Mouse (Mus musculus) liver (tissue): ENCODE measurements around the gene Hlcs.

ENCODE experiments used
- DNase-seq: peaks from one replicate; pipeline ENCODE4 v3.0.0-alpha.2; 2020; ENCODE audit warnings: mixed read lengths

Hlcs gene

GRCm38 (mm10) chr16:94241126-94241525 lies 72.2 kb downstream of the Hlcs start:
- no peak for DNase-seq

GRCm38 (mm10) chr16:94240190-94240589 lies 73.2 kb downstream of the Hlcs start:
- no peak for DNase-seq

GRCm38 (mm10) chr16:94239567-94239966 lies 73.8 kb downstream of the Hlcs start:
- no peak for DNase-seq

- DNase-seq, result no peak
These were observed 74.2 kb downstream of the Hlcs start for GRCm38 (mm10) chr16:94239146-94239545.

- no peak for DNase-seq
These were observed 76.3 kb downstream of the Hlcs start for GRCm38 (mm10) chr16:94237130-94237484.

DNA sequence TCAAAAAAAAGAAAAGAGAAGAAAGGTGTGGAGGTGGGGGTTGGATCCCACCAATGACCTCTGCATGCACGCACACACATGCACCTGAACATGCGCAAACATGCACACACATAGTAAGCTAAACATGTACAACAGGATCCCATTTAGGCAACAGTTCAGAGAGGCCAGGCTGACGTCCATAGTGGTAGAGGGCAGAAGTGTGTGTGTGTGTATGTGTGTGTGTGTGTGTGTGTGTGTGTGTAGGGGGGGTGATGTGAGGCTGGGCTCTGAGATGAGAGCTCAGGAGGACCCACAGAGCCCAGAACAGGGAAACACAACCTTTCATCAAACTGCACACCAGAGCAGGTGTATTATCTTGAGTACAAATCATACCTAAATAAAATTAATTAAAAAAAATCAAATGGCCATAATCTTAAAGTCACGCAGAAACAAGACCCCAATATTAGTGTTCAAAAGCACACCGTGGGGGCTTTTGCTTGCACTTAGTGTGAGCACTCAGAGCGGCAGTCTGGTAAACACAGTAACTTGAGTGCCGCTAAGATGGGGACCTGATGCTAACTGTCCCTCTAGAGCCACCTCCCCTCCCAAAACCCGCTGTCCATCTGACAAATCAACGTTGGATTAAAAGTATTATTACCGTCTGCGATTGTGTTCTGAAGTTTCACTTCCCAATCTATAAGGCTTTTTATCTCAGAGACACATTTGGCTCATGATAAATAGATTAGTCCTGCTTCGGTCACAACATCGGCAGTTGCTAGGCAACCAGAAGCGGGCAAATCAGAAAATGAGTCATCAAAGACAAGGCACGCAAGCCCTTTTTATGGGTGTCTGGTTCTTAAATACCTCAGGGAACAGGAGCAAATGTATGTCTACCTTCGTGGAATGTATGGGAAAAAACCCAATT lies 76.9 kb downstream of the Hlcs start:
- peak; percentile 52 for DNase-seq

DNA sequence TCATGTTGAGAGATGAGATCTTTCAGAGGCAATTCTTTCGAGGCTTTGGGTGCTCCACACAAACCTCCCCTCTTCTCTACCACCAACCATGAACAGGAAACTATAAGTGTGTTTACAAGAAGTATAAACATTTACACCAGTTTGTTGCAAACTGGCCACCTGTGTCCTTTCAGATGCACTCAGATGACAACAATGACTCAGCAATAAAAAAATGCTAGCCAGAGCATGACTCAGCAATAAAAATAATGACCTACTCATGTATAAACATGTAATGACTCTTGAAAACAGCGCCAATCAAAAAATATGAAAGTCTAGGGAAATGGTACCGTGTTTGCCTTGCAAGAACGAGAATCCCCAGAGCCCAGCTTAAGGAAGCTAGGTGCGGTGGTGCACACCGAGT lies 77.7 kb downstream of the Hlcs start:
- no peak for DNase-seq

DNA sequence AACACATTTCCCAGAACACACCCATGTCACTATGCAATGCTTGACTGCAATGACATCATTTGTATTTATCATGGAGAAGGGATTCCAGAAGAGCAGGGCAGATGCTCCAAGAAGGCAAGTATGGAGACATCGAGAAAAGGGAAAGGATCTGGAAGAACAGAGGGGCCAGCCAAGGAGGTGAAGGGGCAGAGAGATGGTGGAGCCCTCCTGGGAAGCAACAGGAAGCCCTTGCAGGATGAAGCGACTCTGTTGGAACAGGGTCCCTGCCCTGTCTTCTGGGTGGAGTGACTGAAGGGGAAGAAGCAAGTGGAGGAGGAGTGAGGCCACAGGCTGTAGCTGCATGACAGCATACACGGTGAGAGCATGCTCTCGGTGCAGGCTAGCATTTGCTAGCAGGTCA lies 79.2 kb downstream of the Hlcs start:
- DNase-seq, result no peak

- DNase-seq, result no peak
These were observed 82.3 kb downstream of the Hlcs start for GRCm38 (mm10) chr16:94230909-94231575.

GRCm38 (mm10) chr16:94230499-94230898 lies 82.9 kb downstream of the Hlcs start:
- DNase-seq, result no peak

DNA sequence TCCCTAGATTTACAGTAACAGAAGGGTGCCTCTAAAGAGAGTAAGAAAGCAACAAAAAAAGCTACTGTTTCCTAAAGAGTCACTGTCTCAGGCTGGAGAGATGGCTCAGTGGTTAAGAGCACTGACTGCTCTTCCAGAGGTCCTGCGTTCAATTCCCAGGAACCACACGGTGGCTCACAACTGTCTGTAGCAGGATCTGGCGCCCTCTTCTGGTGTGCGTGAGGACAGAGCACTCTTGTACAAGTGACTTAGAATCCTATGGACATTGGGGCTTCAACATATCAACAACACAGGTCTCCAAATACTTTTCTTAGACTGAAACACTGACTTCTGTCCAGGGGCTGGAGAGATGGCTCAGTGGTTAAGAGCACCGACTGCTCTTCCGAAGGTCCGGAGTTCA lies 83.5 kb downstream of the Hlcs start:
- DNase-seq, result no peak

DNA sequence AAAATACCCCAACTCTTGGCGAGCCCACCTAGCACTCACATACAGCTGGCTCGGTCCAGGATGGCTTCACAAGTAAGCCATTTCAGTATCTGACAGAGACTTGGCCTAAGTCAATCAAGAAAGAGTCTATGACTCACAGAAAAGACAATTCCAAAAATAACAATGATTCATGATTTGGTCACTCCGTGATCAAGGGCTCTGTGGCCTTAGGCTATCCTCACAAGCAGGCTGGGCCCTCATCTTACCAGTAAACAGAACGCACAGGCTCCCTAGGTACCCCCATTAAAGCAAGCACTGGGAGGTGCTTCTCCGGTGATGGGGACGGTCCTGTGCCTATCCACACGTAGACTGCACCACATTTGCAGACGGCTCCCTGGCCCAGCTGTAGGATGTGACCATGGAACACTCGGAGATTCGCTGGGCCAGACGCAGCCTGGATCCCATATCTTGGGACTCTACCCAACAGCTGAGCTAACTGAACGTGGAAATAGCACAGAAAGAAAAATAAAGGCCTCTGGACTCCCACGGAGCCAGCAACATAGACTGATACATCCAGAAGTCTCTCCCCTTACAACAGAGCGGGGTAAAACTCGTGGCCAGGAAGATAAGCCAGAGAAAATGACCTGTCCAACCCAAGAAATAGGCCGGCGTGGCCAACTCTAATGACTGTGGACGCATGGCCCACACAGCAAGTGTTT lies 84.4 kb downstream of the Hlcs start:
- DNase-seq, result no peak

GRCm38 (mm10) chr16:94227328-94228018 lies 85.9 kb downstream of the Hlcs start:
- DNase-seq, result no peak

GRCm38 (mm10) chr16:94223363-94223720 lies 90.0 kb downstream of the Hlcs start:
- DNase-seq, result no peak

GRCm38 (mm10) chr16:94222646-94223362 lies 90.6 kb downstream of the Hlcs start:
- no peak for DNase-seq

DNA sequence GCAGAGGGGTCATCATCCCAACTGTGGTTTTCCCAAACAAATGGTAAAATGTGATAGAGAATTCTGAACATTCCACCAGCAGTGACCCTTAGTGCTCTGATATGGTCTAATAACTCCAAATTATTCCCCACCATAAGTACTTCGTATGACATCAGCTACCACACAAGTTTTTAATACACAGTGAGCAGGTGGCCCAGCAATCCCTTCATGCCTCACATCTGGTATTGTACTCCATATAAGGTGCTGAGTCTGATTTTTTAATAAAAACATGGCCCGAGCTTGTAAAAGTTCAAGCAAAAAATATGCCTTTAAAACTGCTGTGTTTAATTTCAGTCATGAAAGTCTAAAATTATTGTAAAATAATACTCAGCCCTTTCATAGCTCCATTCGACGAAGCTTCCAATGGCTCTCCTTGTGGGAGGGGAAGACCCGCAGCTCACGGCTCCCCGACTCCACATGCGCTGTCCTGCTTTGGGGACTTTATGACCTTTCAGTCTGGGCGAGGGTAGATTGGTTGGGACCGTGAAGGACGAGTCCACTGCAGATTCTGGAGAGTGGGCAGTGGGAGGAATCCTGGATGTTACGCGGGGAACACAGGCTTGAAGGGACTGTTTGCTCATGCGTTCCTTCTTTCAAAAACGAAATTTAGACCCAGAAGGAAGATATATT lies 102.5 kb downstream of the Hlcs start:
- DNase-seq, result no peak

DNA sequence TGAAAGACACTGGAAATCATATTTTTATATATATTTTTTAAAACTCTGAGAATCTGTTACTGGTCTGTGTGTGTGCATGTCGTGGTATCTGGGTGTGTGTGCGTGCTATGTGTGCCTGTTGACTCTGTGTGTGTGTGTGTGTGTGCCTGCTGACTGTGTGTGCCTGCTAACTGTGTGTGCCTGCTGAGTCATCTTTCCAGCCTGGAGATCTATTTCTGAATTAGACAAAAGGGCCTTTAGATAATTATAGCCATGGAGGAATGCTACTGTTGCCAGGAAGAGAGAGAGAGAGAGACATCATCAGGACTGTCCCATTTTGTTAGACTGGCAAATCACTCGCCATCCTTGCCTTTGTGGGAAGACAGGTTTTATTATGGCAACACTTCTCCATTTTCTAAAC lies 103.7 kb downstream of the Hlcs start:
- DNase-seq, result no peak

DNA sequence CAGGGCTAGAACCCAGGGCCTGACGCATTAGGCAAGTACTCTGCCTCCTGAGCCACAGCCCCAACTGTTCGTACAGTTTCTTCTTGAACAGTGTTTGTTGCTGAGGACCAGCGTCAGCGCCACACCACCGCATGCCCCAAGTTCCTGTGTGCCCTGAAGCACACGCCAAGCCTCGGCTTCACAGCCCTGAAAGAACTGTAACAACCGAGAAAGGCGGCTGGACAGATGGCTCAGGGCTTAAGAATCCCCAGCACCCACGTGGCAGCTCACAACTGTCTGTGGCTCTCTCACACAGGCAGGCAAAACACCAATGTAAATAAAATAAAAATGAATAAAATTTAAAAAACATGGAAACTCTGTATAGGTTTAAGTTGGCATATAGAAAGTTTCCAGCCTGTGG lies 104.5 kb downstream of the Hlcs start:
- DNase-seq, result no peak

DNA sequence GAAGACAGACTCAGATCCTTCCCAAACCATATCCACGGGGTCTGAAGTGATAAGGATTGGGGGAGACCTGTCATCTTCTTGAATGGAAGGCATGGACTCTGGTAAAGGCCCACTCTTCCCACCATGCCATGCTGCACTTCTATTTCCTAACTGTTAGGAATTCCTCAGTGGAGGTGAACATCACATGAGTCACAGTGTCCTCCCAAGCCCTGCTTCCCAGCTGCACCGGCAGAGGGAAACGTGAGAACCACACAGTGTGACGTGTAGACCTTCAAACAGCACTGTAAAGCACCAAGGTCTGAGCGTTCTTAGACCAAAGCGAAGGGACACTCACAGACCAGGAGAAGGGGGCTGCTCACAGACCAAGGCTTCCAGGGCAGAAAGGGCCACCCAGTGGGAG lies 105.2 kb downstream of the Hlcs start:
- no peak for DNase-seq

DNA sequence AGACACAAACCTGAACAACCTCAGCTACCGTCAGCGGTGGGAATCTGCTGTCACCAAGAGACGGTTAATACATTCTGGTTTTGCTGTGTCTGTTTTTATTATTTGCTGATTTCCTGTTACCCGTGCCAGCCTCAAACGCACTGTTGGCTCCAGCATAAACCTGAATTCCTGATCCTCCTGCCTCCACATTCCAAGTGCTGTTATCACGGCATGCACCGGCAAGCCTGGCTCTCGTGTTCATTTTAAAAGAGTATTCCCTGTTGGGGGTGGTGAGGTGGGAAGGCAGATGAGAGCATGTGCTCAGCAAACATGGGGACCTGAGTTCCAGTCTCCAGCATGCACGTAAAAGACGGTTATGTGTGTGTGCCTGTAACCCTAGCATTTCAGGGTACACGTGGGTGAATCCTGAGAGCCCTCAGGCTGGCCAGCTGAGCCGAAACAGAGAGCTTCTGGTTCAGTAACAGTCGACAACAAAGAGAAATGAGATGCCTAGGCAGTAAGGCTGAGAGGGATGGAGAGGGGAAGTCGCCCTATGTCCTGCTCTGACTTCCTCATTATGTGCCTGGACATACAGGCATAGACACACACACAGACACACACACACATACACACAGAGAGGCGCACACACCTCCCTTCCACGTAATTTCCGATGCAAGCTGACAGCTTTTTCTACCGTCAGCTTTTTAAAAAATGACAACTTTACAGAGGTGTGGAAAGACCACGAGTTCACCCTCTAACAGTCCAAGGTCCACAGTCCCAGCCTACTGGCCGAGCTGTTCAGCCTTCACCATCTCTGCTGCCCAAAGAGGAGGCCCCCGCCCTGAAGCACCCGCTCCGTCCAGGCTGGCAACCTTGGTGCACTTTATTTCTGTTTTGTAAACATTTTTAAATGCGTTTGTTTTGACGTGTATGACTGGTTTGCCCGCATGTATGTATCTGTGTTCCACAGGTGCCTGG lies 107.6 kb downstream of the Hlcs start:
- no peak for DNase-seq

DNA sequence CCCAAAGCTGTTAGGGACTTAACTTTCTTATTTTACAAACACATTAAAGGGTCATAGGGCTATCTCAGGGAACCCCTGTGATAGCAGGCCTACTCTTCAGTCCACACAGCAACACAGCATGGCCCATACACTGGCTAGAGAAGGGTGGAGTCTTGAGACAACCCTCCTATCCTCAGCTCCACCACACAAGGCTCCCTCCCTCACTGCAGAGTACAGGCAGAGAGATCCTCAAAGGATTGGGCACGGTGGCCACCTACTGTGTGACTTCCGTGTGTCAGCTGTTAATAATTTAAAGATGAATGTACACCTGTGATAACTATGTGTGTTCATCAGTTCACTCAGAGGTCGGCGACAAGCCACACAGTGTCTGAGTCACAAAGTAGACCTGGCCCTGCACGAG lies 112.0 kb downstream of the Hlcs start:
- no peak for DNase-seq
